Mouse (Mus musculus): ENCODE measurements around the gene Adam30. TPM values are rescaled to one million over a fixed set of nuclear protein-coding genes. Genes with fewer than 3 reads are reported as not detected.
"Not testable (repeated sequence)": the region's sequence is repeated elsewhere in the genome, so short reads cannot be mapped to it uniquely, and the experiment has no call there.

Adam30 gene
- not detected in 2 replicates for polyA plus RNA-seq (2015; fragmentation: Nextera tagmentation; extraction: Ambion mirVana)

- DNase-seq (ENCODE audit: low spot score), result no peak
These were observed at the start of gene Adam30 for GRCm38 (mm10) chr3:98160330-98160729. Gene Adam30, plus strand, starts transcription at chr3:98160630.

GRCm38 (mm10) chr3:98118252-98118651 is 42.2 kb upstream of the Adam30 start:
- DNase-seq (ENCODE audit: low spot score), result no peak

GRCm38 (mm10) chr3:98119338-98119737 is 41.1 kb upstream of the Adam30 start:
- DNase-seq (ENCODE audit: low spot score), result no peak

- no peak for DNase-seq (ENCODE audit: low spot score)
These were observed 39.5 kb upstream of the Adam30 start for GRCm38 (mm10) chr3:98120884-98121283.

GRCm38 (mm10) chr3:98127775-98128174 is 32.7 kb upstream of the Adam30 start:
- DNase-seq (ENCODE audit: low spot score), result no peak

GRCm38 (mm10) chr3:98128716-98129115 is 31.7 kb upstream of the Adam30 start:
- DNase-seq (ENCODE audit: low spot score), result no peak

DNA sequence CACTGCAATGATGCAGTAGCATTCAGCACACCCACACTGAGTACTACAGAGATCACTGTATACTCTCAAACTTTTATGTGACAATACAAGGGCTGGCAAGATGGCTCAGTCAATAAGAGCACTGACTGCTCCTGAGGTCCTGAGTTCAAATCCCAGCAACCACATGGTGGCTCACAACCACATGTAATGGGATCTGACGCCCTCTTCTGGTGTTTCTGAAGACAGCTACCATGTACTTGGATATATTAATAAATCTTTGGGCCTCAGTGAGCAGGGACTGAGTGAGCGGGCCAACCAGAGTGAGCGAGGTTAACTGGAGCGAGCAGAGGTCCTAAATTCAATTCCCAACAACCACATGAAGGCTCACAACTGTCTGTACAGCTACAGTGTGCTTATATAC is 28.3 kb upstream of the Adam30 start:
- DNase-seq (ENCODE audit: low spot score), result not testable (repeated sequence)

- DNase-seq (ENCODE audit: low spot score), result no peak
These were observed 27.8 kb upstream of the Adam30 start for GRCm38 (mm10) chr3:98132636-98133035.

DNA sequence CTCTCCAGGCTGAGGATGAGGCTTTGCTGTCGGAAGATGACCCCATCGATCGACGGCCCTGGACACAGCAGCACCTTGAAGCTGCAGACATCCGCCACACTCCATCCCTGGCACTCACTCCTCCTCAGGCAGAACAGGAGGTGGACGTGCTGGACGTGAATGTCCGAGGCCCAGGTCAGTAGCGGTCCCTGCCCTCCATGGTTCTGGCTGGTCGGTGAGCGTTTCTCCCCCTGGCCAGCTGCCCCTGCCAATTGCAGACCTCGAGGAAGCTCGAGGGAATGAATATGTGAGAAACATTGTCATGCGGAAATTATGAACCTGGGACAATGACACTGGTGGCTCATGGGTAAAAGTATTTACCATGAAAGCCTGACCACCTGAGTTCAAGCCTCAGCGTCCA is 19.0 kb upstream of the Adam30 start:
- DNase-seq (ENCODE audit: low spot score), result no peak

DNA sequence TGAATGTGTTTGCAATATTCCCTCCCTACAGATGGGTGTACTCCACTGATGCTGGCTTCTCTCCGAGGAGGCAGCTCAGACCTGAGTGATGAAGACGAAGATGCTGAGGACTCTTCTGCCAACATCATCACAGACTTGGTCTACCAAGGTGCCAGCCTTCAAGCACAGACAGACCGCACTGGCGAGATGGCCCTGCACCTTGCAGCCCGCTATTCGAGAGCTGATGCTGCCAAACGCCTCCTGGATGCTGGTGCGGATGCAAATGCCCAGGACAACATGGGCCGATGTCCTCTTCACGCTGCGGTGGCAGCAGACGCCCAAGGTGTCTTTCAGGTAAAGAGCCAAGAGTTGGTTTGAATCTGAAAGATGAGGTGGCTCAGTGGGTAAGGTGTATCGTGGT is 17.6 kb upstream of the Adam30 start:
- DNase-seq (ENCODE audit: low spot score), result no peak

DNA sequence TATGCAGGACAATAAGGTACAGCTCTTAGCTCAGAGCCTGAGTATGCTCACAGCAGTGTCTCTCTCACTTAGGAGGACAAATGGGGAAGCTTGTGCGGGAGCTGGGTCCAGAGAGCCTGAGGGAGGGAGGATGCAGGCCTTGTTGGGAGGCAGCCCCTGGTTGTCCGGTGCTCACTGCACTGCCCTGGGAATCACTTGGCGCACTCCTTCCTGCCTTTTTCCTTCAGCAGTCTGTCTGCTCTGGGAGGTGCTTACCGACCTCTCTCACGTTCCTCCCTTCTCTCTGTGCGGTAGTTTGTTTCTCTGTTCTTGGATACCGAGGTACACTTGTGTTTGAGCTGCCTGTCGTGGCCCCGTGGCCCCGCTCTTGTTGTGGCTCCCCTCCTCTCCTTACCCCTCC is 15.2 kb upstream of the Adam30 start:
- no peak for DNase-seq (ENCODE audit: low spot score)

DNA sequence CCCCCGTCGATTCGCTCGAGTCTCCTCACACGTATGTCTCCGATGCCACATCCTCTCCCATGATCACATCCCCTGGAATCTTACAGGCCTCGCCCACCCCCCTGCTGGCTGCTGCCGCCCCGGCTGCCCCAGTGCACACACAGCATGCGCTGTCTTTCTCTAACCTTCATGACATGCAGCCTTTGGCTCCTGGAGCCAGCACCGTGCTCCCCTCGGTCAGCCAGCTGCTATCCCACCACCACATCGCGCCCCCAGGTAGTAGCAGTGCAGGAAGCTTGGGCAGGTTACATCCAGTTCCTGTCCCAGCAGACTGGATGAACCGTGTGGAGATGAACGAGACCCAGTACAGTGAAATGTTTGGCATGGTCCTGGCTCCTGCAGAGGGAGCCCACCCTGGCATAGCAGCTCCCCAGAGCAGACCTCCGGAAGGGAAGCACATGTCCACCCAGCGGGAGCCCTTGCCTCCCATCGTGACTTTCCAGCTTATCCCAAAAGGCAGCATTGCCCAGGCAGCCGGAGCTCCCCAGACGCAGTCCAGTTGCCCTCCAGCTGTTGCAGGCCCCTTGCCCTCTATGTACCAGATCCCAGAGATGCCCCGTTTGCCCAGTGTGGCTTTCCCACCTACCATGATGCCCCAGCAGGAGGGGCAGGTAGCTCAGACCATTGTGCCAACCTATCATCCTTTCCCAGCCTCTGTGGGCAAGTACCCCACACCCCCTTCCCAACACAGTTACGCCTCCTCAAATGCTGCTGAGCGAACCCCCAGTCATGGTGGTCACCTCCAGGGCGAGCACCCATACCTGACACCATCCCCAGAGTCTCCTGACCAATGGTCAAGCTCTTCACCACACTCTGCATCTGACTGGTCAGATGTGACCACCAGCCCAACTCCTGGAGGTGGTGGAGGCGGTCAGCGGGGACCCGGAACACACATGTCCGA is 13.7 kb upstream of the Adam30 start:
- DNase-seq (ENCODE audit: low spot score), result no peak

- DNase-seq (ENCODE audit: low spot score), result no peak
These were observed 12.7 kb upstream of the Adam30 start for GRCm38 (mm10) chr3:98147706-98148105.

DNA sequence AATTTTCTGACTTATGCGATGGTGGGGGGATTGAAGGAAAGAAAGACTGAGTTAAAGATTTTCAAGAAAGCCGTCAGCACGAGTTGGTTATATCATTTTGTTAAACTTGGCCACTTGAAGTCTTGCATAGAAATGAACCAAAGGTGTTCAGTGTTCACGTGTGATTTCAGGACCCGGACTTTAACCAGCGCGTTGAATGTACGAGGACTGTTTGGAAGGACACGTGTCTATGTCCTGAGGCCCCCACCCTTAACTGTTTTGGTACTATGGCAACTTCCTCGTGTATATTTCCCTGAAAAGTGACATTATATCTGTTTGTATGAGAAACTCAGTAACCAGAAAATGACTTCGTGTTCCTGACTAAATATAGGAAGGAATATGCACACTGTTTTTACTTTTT is 10.5 kb upstream of the Adam30 start:
- no peak for DNase-seq (ENCODE audit: low spot score)

DNA sequence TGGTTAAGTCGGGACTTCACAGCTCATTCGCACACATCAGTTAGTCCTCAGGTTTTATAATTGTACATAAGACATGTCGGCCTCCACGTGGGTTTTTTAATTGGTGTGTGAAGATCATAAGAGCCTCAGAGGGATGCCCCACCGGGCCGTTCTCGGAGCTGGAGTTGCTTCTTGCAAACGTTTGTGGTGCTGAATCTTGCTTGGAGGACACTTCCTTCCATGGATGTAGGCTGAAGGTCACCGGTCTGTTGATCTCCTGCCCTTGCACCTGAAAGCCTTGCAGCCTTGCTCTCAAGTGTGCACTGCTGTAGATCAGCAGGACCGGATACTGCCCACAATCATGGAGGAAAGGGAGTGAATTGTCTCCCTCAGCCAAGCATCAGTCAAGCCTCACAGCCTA is 9.4 kb upstream of the Adam30 start:
- DNase-seq (ENCODE audit: low spot score), result no peak

DNA sequence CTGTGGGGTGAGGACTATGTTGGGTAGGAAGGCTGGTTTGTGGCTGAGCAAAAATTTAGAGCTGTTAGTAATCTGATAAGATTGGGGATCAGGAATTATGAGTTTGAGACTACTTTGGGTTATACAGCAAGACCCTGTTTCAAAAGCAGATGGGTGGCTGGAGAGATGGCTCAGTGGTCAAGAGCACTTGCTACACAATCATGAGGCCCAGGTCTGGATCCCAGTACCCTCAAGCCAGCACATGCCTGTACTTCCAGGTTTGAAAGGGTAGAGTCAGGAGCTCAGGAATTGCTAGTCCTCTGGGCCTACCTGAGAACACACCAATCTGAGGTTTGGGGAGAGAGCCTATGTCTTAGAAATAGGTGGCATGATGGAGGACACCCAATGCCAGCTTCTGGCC is 7.0 kb upstream of the Adam30 start:
- no peak for DNase-seq (ENCODE audit: low spot score)

GRCm38 (mm10) chr3:98156158-98156557 is 4.3 kb upstream of the Adam30 start:
- no peak for DNase-seq (ENCODE audit: low spot score)

DNA sequence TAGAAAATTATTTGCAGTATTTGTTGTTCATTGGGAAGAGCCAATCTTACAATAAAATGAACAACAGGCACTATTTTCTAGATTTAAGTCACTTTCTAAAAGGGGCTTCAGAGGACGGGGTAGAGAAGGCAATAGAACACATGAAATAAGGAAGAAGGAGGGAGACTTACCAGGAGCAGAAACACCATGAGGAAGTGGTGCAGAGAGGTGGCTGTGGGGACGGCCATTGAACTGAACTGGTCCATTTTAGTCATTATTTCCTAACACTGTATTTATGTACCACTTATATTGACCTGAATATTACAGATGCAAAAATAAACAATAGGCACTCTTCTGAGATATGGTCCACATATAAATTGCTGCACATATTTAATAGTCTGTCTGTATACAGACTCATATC is 3.4 kb upstream of the Adam30 start:
- DNase-seq (ENCODE audit: low spot score), result no peak

DNA sequence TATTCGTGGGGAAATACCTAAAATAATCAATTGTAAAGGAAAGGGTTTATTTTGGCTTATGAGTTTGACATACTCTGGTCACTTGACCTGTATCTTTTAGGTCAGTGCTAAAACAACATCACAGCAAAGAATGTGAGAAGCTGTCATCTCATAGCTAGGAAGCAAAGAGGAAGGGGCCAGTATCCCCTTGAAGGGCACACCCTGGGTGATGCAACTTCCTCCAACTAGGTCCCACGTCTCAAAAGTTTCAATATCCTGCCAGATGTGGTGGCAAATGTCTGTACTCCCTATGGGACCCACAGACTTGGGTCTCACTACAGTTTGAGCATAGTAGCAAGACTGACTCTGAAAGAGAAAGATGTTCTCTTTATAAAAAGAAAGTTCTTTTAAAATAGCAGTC is 2.8 kb upstream of the Adam30 start:
- peak; percentile 12 for DNase-seq (ENCODE audit: low spot score)

DNA sequence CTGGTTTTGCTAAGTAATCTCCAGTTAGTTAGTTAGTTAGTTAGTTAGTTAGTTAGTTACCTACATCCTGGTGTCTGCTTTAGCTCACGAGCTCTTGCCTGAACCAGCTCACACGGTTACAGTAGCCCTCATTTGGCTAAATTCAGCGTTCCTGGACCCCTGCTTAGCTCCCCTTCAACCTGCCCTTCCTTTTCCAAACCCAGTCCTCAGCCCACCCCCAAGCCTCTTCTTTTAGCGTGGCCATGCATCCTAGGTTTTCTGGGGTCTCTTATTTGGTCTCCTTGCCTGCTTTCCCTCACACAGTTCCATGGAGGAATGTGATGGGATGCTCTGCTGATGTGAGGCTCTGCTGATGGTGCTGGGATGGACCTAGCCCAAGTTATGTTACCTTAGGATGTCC is 1.8 kb upstream of the Adam30 start:
- no peak for DNase-seq (ENCODE audit: low spot score)

DNA sequence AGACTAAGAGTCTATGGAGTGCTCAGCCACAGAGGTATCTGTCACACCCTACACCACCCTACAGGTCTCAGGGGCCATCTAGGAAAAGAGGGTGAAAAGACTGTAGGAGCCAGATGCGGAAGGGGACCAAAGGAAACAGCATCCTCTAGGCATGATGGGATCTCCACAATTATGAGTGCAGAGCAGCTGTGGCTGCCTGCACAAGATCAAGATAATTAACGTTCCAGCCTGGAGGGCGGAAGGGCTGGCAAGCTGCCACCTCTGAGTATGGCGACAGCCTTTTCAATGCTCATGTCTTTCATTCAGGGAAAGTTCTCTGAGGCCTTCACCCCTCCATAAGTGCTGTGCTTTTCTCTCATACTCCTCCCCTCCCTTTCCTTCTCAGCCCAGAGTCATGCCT is 1.1 kb upstream of the Adam30 start:
- no peak for DNase-seq (ENCODE audit: low spot score)

- no peak for DNase-seq (ENCODE audit: low spot score)
These were observed 17.9 kb downstream of the Adam30 start for GRCm38 (mm10) chr3:98178340-98178739.

DNA sequence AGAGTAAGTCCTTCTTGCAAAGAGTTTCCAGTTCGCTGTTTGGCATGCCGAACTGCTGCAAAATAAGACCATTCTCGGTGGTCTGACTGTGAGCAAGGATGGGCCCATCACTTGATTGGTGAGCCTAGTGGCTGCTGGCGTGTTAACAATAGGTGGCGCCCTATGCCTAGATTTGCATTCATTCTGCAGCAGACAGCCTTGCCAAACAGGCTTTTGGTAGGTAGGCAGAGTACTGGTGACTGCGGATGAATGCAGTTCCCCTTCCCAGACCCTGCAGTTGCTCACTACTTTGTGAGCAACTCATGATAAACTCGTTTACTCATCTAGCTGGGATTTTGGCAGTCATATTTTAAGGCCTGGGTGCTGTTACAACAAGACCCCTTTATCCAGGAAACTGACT is 20.4 kb downstream of the Adam30 start:
- peak; percentile 26 for DNase-seq (ENCODE audit: low spot score)
